Mouse (Mus musculus) left cerebral cortex, postnatal 10 days (tissue): ENCODE measurements around the gene Tcf7. TPM values are rescaled to one million over a fixed set of nuclear protein-coding genes. Genes with fewer than 3 reads are reported as not detected.

Experiments used
- DNase-seq, 2 experiments: peaks; one replicate each; pipeline ENCODE4 v3.0.0; 2021 to 2022; ENCODE audit warnings: low spot score in 2 of 2, mixed read lengths in 1 of 2; ENCODE audit errors: extremely low spot score in 1 of 2
- intact Hi-C: fragments of 180-260 bp; cut with DNase I; formaldehyde crosslinking; loops from one replicate; pipeline ENCODE4 v1.15.1; 2025
- total RNA-seq, 2 experiments: library from RNA; stranded (reverse); gene quantifications; 2 replicates each; pipeline ENCODE4 v1.2.3; 2021

Gene Tcf7
- total RNA-seq, 2 experiments from 2014 or later, result 6.0 to 6.7 TPM

GRCm38 (mm10) chr11:52286958-52287305 is 4.1 kb upstream of the Tcf7 start:
- DNase-seq, result no peak
- intact Hi-C loops, result no loop called here

- intact Hi-C loops, result no loop called here
- DNase-seq, result no peak
Measured at GRCm38 (mm10) chr11:52286301-52286957, 3.6 kb upstream of the Tcf7 start.

GRCm38 (mm10) chr11:52283596-52284571 is 1.1 kb upstream of the Tcf7 start:
- DNase-seq, result peak in 1 of 2 experiments; percentile 95
- intact Hi-C loops, result no loop called here

GRCm38 (mm10) chr11:52282420-52282773 is 417 bp downstream of the Tcf7 start:
- intact Hi-C loops, result no loop called here
- peak in 1 of 2 experiments; percentile 39 for DNase-seq

DNA sequence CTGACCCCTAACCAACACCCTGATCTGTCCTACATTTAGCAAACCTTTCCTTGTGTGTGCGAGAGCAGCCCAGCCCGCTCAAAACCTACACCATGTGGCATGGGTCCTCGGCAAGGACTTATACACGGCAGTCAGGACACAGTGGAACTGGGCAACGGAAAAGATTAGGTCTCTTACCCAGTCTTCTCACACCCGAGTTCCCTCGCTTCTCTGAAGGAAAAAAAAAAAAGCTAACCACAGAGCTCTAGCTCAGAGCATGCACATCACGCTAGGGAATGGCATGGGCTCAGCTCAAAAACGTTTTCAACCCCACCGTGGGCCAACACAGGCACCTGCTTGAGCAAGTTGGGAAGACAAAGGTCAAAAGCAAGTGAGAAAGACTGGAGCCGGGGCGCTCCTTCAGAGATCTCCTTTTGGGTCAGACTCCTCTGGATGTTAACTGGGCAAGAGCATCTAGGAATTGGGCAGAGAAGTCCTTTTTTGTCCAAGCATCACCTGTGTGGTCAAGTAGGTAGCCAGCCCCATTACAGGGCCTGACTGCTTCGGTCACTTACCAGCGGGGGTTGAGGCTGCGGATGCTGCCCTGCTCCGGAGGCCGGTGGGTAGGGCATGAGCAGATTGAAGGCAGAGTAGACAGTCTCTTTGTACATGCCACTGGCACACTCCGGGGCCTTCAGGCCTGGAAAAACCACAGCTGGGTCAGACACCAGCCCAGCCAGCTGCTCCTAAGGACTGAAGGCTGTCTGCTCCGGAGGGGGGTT is 1.1 kb downstream of the Tcf7 start:
- peak in 1 of 2 experiments; percentile 32 for DNase-seq
- intact Hi-C loops, result no loop called here

GRCm38 (mm10) chr11:52280566-52281455 is 2.0 kb downstream of the Tcf7 start:
- no peak for DNase-seq
- intact Hi-C loops, result no loop called here

DNA sequence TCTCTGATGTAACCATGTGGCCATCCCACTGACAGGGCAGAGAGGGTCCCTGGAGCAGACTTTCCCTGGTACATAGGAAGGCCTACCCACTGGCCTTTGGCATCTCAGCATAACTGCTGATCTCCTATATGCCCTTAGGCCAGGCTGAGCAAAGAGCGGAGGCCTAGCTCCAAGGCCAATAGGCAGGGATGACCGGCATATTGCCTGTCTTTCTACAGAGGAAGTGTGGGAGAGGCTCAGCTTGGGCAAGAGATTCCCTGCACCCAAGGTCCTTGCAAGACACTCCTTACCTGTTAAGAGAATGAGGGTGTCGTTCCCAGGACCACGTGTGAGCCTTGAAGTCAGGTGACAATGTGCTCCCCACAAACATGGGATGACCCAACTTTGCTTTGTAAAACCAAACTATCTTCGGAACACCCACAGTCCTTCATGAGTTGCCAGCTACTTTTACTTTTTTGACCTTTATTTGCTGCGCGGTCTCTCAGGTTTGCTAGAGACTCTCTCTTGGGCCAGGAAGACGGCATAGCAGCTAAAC is 3.1 kb downstream of the Tcf7 start:
- intact Hi-C loops, result no loop called here
- DNase-seq, result no peak

DNA sequence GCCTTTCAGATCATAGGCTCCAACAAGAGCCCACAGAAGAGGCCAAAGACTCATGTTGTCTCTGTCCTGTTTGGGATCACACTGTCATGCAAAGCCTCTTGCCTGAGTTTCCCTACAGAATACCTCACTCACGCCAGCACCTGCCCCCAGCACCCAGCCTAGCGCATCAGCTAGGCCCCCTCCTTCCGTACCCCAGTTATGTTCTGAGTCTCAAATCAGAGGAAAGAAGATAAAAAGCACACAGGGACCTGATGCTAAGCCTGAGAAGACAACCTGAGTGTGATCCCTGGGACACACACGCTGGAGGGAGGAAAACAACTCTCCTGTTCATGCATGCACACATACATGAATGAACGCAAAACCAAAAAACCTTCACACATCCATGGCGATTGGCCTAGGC is 3.8 kb downstream of the Tcf7 start:
- DNase-seq, result no peak
- intact Hi-C loops, result no loop called here

- DNase-seq, result no peak
- intact Hi-C loops, result no loop called here
Measured at GRCm38 (mm10) chr11:52278164-52278563, 4.7 kb downstream of the Tcf7 start.

GRCm38 (mm10) chr11:52277433-52278150 is 5.2 kb downstream of the Tcf7 start:
- DNase-seq, result no peak
- intact Hi-C loops, result no loop called here

- no peak for DNase-seq
- intact Hi-C loops, result no loop called here
Measured at GRCm38 (mm10) chr11:52276961-52277391, 5.8 kb downstream of the Tcf7 start.

DNA sequence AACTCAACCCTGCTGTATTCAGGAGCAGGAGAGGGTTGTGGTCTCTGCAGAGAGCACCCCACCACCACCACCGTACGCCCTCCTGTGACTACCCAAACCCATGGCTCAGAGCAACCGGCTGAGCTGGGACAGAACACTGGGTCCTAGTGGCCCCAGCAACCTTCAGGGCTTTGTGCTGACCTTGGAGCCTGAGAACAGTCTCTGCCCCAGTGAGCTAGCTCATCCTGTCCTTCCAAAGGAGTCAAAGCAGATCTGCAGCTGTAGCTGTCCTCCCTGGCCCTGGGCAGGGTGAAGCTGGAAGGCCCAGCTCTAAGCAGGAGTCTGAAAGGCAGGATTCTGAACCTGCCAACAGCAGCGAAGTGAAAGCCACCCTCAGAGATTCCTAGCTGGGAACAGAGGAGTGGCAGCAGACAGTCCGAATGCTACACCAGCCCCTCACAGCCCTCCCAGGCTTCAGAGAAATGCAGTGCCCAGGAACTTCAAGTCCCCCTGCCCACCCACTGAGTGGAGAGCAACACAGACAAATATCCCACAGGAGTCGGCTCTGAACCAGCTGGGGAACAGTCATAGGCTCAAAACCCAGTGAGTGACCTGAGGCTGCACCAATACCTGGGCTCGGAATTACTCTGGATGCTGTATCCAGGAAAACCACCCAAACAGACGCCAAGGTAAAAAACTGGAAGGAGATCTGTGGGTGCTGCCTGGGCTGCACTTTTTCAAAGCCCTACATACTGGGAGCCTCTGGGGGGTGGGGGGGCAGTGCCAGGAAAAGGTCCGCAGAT is 6.8 kb downstream of the Tcf7 start:
- no peak for DNase-seq
- intact Hi-C loops, result no loop called here

GRCm38 (mm10) chr11:52275366-52275765 is 7.4 kb downstream of the Tcf7 start:
- DNase-seq, result no peak
- intact Hi-C loops, result no loop called here

- no peak for DNase-seq
- intact Hi-C loops, result no loop called here
Measured at GRCm38 (mm10) chr11:52274456-52275112, 8.2 kb downstream of the Tcf7 start.

DNA sequence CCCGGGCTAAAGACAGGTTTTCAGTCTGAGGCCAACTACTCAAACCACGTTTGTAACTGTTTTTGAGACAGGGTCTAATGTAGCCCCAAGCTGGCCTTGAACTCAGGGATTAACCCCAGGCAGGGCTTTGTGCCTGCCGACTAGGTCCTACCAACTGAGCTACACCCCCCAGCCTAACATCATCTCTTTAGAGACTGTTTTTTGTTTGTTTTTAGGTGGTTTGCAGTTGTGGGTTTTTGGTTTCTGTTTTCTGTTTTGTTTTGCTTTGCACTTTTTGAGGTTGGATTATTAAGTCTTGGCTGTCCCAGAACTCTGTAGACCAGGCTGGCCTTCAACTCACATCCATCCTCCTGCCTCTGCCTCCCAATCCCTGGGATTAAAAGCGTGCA is 8.9 kb downstream of the Tcf7 start:
- intact Hi-C loops, result no loop called here
- no peak for DNase-seq

DNA sequence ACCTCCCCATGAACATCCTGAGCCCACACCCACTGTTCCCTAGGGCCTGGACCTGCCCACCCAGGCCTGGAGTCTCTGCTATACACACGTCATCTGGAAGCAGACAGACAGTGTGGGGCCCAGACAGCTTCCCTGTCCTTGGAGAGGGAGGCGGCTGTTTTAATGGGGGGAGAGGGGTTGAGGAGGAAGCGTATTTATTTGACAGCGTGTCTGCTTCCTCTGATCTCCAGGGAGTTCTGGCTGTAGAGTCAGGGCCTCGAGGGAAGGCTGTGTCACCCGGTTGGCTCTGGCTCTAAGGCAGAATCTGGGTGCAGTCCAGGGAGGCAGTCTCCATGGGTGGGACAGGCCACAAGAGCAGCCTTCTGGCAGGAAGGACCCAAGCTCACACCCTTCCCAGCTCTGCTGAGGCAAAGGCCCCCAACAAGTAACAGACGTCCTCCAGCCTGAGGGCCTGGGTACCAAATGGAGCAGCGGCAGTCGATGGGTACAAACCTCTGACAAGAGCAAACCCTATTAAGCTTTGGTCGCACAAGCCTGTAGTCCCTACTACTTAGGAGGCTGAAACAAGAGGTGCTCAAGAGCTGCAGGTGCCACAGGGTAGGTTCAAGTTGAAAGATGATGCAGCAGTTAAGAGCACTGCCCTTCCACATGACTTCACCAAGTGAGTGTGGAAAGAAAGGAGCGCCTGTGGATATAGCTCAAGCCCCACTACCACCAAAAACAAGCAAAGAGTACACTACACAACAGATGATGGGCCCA is 9.5 kb downstream of the Tcf7 start:
- intact Hi-C loops, result no loop called here
- DNase-seq, result peak in 1 of 2 experiments; percentile 70
